In the genomic region with DNA sequence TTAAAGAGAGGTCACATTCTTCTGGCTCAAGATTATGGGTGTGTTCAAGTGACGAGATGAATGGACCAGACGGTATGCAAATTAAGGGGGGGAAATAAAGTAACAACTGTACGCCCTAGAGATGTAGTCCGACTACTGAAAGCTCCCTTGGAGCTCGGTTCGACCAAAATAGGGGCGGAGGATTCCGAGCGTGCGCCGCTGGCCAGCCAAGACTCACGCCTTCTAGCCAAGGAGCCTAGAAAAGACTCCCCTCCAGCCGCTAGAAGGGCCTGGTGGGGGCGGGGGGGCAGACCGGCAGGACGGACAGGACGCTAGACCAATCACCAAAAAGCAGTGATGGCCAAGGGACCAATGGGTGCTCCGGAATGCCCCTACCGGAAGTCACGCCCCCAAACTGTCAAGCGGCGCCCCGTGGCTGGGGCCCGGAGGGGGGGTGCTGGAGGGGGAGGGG, we compare ENCODE assay signal across 8 mouse cellular contexts. TPM values are rescaled to one million over a fixed set of nuclear protein-coding genes. Genes with fewer than 3 reads are reported as not detected.
DNase-seq lines count a peak whose midpoint lies in the region; ATAC-seq lines count a peak whose summit lies in the region.

A gene (plus strand): TSS at position 440 of the 451 bp plus-strand sequence.

- H3K27ac ChIP-seq in hindbrain, embryonic 14.5 days: peak within 1 kb of the TSS; percentile 97

- no peaks in the 10 kb centered on the region for H3K9me3 ChIP-seq in hindbrain, embryonic 14.5 days (ENCODE audit: control insufficient read depth, low read length)

- ATAC-seq in hindbrain, embryonic 14.5 days (ENCODE audit: low FRiP score): peak; percentile 96

- peak; percentile 89 for DNase-seq in T-cell, adult 2 months (ENCODE audit: low spot score)
- peak; percentile 95 to 97 for DNase-seq in cerebellum, postnatal 25 days
- DNase-seq in frontal cortex, postnatal 36 days (ENCODE audit: low spot score in 2 of 2): peak; percentile 92 to 94
- DNase-seq in hindbrain, embryonic 14.5 days (ENCODE audit: low spot score): peak; percentile 94
- DNase-seq in layer of hippocampus, postnatal 36 days: peak; percentile 93 to 94
- DNase-seq in lung, postnatal 25 days (ENCODE audit: low spot score): peak; percentile 94
- peak; percentile 93 for DNase-seq in retina, adult 2 months (ENCODE audit: low read depth, low spot score)
- DNase-seq in thymus, postnatal 36 days: peak; percentile 93 to 94

- H3K36me3 ChIP-seq in hindbrain, embryonic 14.5 days (replicated peaks; ENCODE audit: control insufficient read depth, insufficient read depth): peaks cover 34% of the 10 kb centered on the region

- peak within 1 kb of the TSS; percentile 94 for H3K9ac ChIP-seq in hindbrain, embryonic 14.5 days

- H3K4me1 ChIP-seq in hindbrain, embryonic 14.5 days (replicated peaks; ENCODE audit: control insufficient read depth, insufficient read depth, low read length): peaks cover 24% of the 10 kb centered on the region

- no peaks in the 10 kb centered on the region for H3K27me3 ChIP-seq in hindbrain, embryonic 14.5 days (ENCODE audit: control insufficient read depth, insufficient read depth, low read length)

- H3K4me2 ChIP-seq in hindbrain, embryonic 14.5 days (replicated peaks): peak within 1 kb of the TSS; percentile 78

- WGBS in hindbrain, embryonic 14.5 days: under 1% methylated on average over 24 of the region's 24 CpGs

- H3K4me3 ChIP-seq in hindbrain, embryonic 14.5 days (replicated peaks; ENCODE audit: low read length): peak within 1 kb of the TSS; percentile 88

RNA-seq across cellular contexts. Expression of the gene that starts here (rescaled TPM):
- 70.0 and 70.1 TPM in 2 replicates for polyA plus RNA-seq in hindbrain, embryonic 14.5 days (2014; fragmentation: Nextera tagmentation; extraction: Ambion mirVana)
- 10 to 100 TPM; 59.2 to 62.3 TPM for total RNA-seq in layer of hippocampus, postnatal 36 days (2021)

Comparison
In these comparisons a context has a peak if more than half of its experiments do, and no peak if none do; other contexts are left out.
1. Peak in every context shown above with its lines: DNase-seq, ATAC-seq, H3K4me3 ChIP-seq and H3K27ac ChIP-seq.